Mouse (Mus musculus) midbrain, embryonic 11.5 days (tissue): Measurements from ENCODE around the gene Prcd. TPM values are rescaled to one million over a fixed set of nuclear protein-coding genes. Genes with fewer than 3 reads are reported as not detected.

Experiments
- ATAC-seq: fragments of 200-750 bp; cut with Nextera tagmentation; 2 replicates; pipeline ENCODE4 v1.8.0; 2017; ENCODE audit warnings: moderate TSS enrichment, moderate library complexity; ENCODE audit not compliant: low FRiP score
- DNase-seq: peaks from one replicate; pipeline ENCODE4 v3.0.0; 2015; ENCODE audit warnings: low spot score; ENCODE audit errors: missing footprints
- H3K27ac ChIP-seq: fragments of 300-500 bp; sonication (generic); 2 replicates; pipeline ENCODE4 v1.5.1; 2014; ENCODE audit warnings: low read depth, low read length
- H3K27me3 ChIP-seq: fragments of 300-500 bp; sonication (generic); 2 replicates; pipeline ENCODE4 v1.6.1; 2014; ENCODE audit warnings: mild to moderate bottlenecking, low read length, moderate library complexity, mixed read lengths; ENCODE audit not compliant: control insufficient read depth, insufficient read depth
- H3K36me3 ChIP-seq: fragments of 300-500 bp; sonication (generic); 2 replicates; pipeline ENCODE4 v1.6.1; 2014; ENCODE audit warnings: mild to moderate bottlenecking, low read length, moderate library complexity, mixed read lengths; ENCODE audit not compliant: control insufficient read depth, insufficient read depth
- H3K4me1 ChIP-seq: fragments of 300-500 bp; sonication (generic); 2 replicates; pipeline ENCODE4 v1.6.1; 2014; ENCODE audit warnings: low read length; ENCODE audit not compliant: control insufficient read depth, insufficient read depth
- H3K4me2 ChIP-seq: fragments of 300-500 bp; sonication (generic); 2 replicates; pipeline ENCODE4 v1.6.1; 2014; ENCODE audit warnings: mild to moderate bottlenecking, moderate library complexity
- H3K4me3 ChIP-seq: fragments of 300-500 bp; sonication (generic); 2 replicates; pipeline ENCODE4 v1.5.1; 2014; ENCODE audit warnings: low read depth, low read length
- H3K9ac ChIP-seq: fragments of 300-500 bp; sonication (generic); 2 replicates; pipeline ENCODE4 v1.6.1; 2014; ENCODE audit warnings: low read length
- H3K9me3 ChIP-seq: fragments of 300-500 bp; sonication (generic); 2 replicates; pipeline ENCODE4 v1.6.1; 2016; ENCODE audit warnings: low read length; ENCODE audit not compliant: control insufficient read depth
- WGBS: fragments of 180-500 bp; shearing (Covaris S2); extraction: QIAGEN DNeasy Blood & Tissue Kit; methylation state at CpG from one replicate; pipeline ENCODE4 v1.1.7; 2014; 5-methylcytosine and 5-hydroxymethylcytosine counted together
- polyA plus RNA-seq: library from polyadenylated mRNA; unstranded; fragments of >200 nt; fragmentation: Nextera tagmentation; extraction: Ambion mirVana; gene quantifications from 2 replicates; pipeline ENCODE4 v1.2.1, GENCODE M21; 2014

Gene Prcd
- polyA plus RNA-seq, 1 experiment from 2014 or later = 0.22 TPM

DNA sequence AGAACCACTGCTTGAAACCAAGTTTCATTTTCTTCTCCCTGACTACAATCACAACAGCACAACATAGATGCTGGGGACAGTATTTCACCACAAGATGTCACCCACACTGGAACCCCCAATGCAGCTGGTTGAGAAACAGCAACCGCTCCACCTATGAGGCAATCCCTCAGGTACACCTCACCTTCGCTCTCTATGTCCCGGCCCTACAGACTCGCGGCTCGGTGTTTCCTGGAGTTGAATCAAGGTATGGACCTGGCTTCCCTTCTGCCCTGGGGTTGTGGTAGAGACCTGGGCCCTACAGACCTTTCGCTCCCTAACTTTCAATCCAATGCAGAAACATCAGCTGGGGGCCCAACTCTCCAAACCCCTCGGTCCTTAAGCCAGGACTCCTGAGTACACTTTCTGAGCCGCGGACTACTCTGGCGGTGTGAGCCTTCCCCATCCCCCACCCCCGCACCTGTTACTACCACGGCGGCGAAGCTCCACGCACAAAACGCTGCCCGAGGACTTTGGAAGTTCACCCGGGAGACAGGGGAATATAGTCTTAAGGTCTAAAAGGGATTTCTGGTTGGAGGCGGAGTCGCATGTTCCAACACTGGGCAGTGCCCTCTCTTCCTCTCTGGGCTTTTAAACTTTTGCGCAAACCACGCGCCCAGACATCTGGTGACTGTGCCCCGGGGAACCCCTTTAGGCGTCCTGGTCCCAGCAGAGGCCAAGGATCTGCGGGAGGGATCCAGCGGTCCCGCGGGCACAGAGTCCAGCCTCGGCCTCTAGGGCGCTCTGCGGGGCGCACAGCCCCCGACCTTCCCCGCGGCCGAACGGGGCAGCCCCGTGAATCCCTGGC is 29.8 kb upstream of the Prcd start:
- no peaks in the 10 kb centered on the region for H3K9me3 ChIP-seq
- H3K9ac ChIP-seq = peak overlapping the region; percentile 59
- WGBS = 6% methylated on average over 40 of the region's 40 CpGs
- peaks cover 19% of the 10 kb centered on the region for H3K27me3 ChIP-seq
- peak overlapping the region; percentile 57 for H3K4me3 ChIP-seq
- DNase-seq = peak; percentile 88
- H3K27ac ChIP-seq = no peak overlapping the region
- no peaks in the 10 kb centered on the region for H3K36me3 ChIP-seq
- peak overlapping the region; percentile 82 for H3K4me2 ChIP-seq
- peak; percentile 65 for ATAC-seq
- peaks cover 7% of the 10 kb centered on the region; the same call in 1 of the 2 replicates for H3K4me1 ChIP-seq

DNA sequence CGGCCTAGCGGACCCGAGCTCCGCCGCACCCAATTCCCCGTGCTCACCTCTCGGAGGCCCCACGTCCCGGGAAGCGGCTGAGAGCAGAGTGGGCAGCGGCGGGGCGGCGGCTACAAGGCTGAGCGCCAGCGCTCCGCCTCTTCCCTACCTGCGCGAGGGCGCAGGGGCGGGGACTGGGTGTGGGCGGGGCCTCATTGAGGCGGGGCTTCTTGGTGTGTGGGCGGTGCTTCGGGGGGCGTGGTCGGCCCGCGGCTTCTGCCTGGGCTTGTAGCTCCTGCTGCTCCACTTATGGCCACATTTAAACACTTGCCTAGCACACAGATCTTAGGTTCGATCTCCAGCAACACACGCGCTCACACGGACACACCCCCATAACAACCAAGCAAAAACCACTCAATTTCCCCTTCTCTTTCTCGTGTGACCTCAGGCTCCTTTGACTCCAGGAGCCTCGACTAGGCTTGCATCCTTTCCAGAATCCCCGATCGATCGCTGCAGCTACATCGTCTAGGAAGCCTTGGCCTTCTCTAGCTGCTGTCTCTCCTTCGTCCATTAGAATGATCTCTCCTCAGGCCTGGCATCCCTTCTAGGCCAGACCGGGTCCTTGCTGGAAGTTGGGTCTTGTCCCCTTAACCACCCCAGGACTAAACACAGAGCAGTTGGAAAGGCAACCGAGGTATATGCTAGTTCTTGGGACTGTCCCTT is 29.1 kb upstream of the Prcd start:
- H3K9ac ChIP-seq = peak overlapping the region; percentile 59
- DNase-seq (peak; percentile 97), ATAC-seq (peak; percentile 71)
- no peak overlapping the region for H3K27ac ChIP-seq
- WGBS = 16% methylated on average over 30 of the region's 42 CpGs
- H3K9me3 ChIP-seq = no peaks in the 10 kb centered on the region
- peak overlapping the region; percentile 82 for H3K4me2 ChIP-seq
- H3K27me3 ChIP-seq = peaks cover 19% of the 10 kb centered on the region
- H3K4me1 ChIP-seq = peaks cover 7% of the 10 kb centered on the region; the same call in 1 of the 2 replicates
- H3K36me3 ChIP-seq = no peaks in the 10 kb centered on the region
- H3K4me3 ChIP-seq = peak overlapping the region; percentile 57

DNA sequence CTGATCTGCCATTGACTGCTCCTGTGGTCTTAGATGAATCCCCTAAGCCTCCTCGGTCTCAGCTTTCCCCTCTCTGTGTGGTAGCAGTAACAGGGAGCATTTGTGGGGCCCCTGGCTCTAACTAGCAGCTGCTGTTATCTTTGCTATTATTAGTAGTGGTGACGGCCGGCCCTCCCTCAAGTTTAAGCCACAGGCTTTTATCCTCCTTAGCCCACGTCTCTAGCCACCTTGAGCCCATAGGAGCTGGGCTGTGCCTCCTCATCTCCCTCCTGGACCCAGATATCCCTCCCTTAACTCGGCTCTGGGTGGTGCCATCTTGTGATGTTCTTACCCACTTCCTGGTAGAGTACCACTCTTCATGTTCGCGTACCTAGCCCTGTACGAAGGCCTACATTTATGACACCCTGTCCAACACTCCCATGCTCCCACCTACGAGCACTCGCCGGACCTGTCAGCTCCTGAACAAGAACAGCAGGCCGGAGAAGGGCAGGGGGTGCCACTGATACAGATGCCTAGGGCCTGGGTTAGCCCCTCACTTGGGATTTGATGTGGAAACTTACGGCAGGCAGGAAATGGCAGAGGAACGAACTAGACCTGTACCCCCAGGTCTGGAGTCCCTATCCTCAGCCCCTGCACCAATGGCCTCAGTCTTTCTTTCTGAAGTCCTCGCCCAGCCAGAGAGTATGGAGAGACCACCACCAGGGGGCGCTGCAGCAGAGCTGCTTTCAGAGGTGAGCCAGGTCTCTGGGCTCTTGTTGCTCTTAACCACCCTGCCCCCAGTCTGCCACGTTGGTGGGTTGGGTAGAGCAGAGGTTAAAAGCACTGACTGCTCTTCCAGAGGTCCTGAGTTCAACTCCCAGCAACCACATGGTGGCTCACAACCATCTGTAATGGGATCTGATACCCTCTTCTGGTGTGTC is 28.0 kb upstream of the Prcd start:
- peaks cover 7% of the 10 kb centered on the region; the same call in 1 of the 2 replicates for H3K4me1 ChIP-seq

DNA sequence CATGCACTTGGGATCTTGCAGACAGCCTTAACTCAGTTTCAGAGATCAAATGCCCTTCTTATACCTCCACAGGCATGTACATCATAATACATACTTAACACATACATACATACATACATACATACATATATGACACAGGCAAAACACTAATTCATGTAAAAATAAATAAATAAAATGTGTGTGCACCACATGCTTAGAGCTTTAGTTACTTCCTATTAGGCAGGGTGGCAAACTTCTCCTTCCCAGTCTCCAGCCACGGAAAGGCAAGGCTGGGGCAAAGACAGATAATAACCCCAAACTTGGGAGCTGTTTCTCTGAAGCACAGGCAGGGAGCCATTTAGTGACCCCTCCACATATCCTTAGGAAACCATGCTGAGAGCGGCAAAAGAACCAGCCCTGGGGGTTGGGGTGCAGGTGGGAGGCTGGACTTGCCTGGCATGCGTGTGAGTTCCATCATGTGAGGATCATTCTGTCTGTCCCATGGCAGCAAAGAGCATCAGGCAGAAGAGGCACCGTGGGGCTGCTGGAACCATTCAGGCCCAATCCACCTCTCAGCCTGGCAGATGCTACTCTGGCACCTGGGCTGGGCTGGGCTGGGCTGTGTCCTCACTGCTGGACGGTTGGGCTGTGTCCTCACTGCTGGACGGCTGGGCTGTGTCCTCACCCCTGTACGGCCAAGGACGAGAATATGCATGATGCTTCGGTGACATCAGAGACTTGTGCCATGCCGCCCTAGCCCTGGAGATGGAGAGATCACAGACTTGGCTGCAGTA is 26.8 kb upstream of the Prcd start, which contains the start of gene Rhbdf2:
Rhbdf2 (minus strand) TSS at position 721 of the 773 bp plus-strand sequence.
- no peak within 1 kb of the TSS for H3K27ac ChIP-seq
- 68% methylated on average over 10 of the region's 10 CpGs for WGBS
- H3K9ac ChIP-seq = no peak within 1 kb of the TSS
- no peaks in the 10 kb centered on the region for H3K9me3 ChIP-seq
- DNase-seq (no peak), ATAC-seq (no peak)
- no peak within 1 kb of the TSS for H3K4me2 ChIP-seq
- H3K4me1 ChIP-seq = peaks cover 5% of the 10 kb centered on the region; the same call in 1 of the 2 replicates
- H3K36me3 ChIP-seq = no peaks in the 10 kb centered on the region
- H3K27me3 ChIP-seq = peaks cover 19% of the 10 kb centered on the region
- H3K4me3 ChIP-seq = no peak within 1 kb of the TSS

More for the DNA sequence above, 28.0 kb upstream of the Prcd start:
- Histone ChIP-seq H3K9ac (no peak overlapping the region), H3K27ac (no peak overlapping the region), H3K4me2 (no peak overlapping the region), H3K27me3 (peaks cover 19% of the 10 kb centered on the region), H3K9me3 (no peaks in the 10 kb centered on the region), H3K36me3 (no peaks in the 10 kb centered on the region), H3K4me3 (no peak overlapping the region)
- WGBS = 74% methylated on average over 17 of the region's 17 CpGs
- ATAC-seq = no peak
- DNase-seq = peak; percentile 93

DNA sequence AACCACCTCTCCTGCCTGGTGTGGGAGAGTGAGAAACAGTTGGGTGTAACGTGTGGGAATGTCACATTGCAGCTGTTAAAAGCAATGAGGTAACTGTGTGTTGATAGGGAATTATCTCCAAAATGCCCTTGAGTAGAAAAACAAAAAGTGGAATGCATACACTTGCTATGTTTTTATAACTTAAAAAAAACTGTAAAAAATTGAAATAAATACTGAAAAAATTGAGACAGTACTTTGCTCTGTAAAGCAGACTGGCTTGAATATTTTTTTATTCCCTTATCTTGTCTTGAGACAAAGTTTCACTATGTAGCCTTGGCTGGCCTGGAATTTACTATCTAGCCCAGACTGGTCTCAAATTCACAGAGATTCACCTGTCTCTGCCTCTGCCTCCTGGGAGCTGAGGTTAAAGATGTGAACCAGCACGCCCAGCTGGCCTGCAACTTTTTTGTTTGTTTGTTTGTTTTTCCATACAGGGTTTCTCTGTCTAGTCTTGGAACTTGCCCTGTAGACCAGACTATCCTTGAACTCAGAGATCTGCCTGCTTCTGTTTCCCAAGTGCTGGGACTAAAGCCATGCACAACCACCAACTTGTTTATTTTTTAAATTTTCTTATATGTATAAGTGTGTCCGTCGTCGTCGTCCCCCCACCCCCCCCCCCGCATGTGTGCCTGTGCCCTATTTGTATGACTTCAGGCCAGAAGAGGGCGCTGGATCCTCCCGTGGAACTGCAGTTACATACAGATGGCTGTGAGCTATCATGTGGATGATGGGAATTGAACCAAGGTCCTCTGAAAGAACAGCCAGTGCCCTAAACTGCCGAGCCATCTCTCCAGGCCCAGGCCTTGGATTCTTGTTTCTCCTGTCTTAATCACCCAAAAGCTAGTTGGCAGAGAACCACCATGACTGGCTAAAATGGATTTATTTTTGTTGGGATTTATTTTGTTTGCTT is 26.0 kb upstream of the Prcd start:
- Histone ChIP-seq H3K4me2 (no peak overlapping the region), H3K27ac (no peak overlapping the region), H3K36me3 (no peaks in the 10 kb centered on the region), H3K4me1 (peaks cover 5% of the 10 kb centered on the region; the same call in 1 of the 2 replicates), H3K4me3 (no peak overlapping the region), H3K9ac (no peak overlapping the region), H3K9me3 (no peaks in the 10 kb centered on the region), H3K27me3 (peaks cover 19% of the 10 kb centered on the region)
- WGBS = 43% methylated on average over 10 of the region's 10 CpGs
- ATAC-seq (no peak), DNase-seq (no peak)

DNA sequence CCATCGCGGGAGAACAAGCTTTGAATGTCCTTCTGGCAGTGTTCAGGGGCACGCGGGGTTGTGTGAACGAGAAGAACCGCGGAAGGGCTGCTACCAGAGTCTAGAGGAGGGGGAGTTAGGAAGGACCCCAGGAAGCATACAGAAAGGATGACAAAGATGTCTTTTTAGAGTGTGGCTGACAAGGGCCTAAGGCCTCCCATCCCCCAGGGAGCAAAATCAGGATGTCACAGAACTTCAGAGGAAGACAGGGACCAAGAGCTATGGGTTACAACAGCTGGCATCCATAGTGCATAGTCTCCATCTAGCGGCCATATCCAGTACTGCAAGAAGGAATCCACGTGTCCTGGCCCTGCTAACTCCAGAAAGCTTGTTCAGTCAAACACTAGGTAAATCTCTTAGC is 24.6 kb upstream of the Prcd start:
- Histone ChIP-seq H3K27ac (no peak overlapping the region), H3K4me3 (no peak overlapping the region), H3K36me3 (no peaks in the 10 kb centered on the region), H3K9ac (no peak overlapping the region), H3K27me3 (peaks cover 9% of the 10 kb centered on the region), H3K9me3 (no peaks in the 10 kb centered on the region), H3K4me2 (no peak overlapping the region), H3K4me1 (peaks cover 1% of the 10 kb centered on the region; the same call in 1 of the 2 replicates)
- peak; percentile 99 for DNase-seq
- peak; percentile 15; the same call in 1 of the 2 replicates for ATAC-seq
- WGBS = 60% methylated on average over 9 of the region's 9 CpGs

DNA sequence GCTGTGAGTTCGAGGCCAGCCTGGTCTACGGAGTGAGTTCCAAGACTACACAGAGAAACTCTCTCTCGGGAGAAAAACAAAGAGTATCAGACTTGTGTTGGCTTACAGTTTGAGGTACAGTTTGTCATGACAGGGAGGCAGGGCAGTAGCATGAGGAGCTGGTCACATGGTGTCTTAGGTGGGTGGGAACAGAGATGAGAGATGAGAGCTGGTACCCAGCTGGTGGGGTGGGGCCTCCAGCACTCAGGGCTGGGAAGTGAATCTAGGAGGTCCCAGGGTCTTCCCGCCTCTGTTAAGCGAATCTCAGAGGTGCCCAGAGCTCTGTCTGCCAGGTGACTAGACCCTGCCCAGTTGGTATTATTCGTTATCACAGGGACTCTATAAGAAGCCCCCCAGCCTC is 23.9 kb upstream of the Prcd start:
- no peak overlapping the region for H3K9ac ChIP-seq

More for the DNA sequence above, 23.9 kb upstream of the Prcd start:
- Histone ChIP-seq H3K4me1 (no peaks in the 10 kb centered on the region), H3K36me3 (no peaks in the 10 kb centered on the region), H3K4me3 (no peak overlapping the region), H3K27me3 (peaks cover 2% of the 10 kb centered on the region; the same call in 1 of the 2 replicates), H3K9me3 (no peaks in the 10 kb centered on the region), H3K4me2 (no peak overlapping the region), H3K27ac (no peak overlapping the region)
- no peak for DNase-seq
- 88% methylated on average over 6 of the region's 6 CpGs for WGBS
- no peak for ATAC-seq
